Mouse (Mus musculus): ENCODE measurements around the gene Adamts1. TPM values are rescaled to one million over a fixed set of nuclear protein-coding genes. Genes with fewer than 3 reads are reported as not detected.

The Adamts1 gene
- polyA plus RNA-seq (2015; fragmentation: Nextera tagmentation; extraction: Ambion mirVana): 59.1 and 59.7 TPM in 2 replicates

DNA sequence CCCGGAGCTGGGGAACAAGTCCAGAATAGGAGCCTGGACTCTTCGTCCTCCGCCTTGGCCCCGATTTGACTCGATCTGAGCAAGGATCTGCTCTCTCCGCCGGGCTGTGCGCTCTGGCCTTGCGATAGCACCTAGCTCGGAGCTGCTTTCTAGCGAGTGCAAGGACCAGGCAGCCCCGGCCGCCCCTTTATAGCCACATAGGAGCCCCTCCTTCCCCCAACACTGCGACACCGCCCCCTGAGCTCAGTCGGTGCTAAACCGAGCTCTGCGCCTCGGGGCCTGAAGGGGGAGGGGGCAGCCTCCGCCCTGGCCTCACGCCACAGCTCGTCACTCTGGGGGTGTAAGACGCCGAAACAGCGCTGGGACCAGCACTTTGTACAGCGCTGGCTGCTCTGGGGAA, at the start of gene Adamts1:
Gene Adamts1, minus strand, starts transcription at position 160 of the 400 bp plus-strand sequence.
- Histone ChIP-seq H3K9me3 (ENCODE audit: low read length) (no peaks in the 10 kb centered on the region), H3K4me1 (ENCODE audit: insufficient read depth, low read depth, low read length) (peaks cover 3% of the 10 kb centered on the region; the same call in 1 of the 2 replicates), H3K4me2 (replicated peaks; ENCODE audit: low read depth, low read length) (peak within 1 kb of the TSS; percentile 78), H3K27ac (ENCODE audit: low read length) (peak within 1 kb of the TSS; percentile 90), H3K9ac (replicated peaks; ENCODE audit: low read depth) (peak within 1 kb of the TSS; percentile 89), H3K27me3 (replicated peaks; ENCODE audit: insufficient read depth, low read length) (no peaks in the 10 kb centered on the region), H3K4me3 (ENCODE audit: low read depth, low read length) (peak within 1 kb of the TSS; percentile 80), H3K36me3 (ENCODE audit: insufficient read depth, low read length) (peaks cover 6% of the 10 kb centered on the region)
- DNase-seq (ENCODE audit: low spot score) (peak; percentile 96), ATAC-seq (peak; percentile 81)
- TF ChIP-seq EP300 (IDR thresholded peaks at IDR 0.05) (no peak), CTCF (IDR thresholded peaks at IDR 0.05) (peak; percentile 56)
- 0% methylated on average over 25 of the region's 26 CpGs for WGBS

DNA sequence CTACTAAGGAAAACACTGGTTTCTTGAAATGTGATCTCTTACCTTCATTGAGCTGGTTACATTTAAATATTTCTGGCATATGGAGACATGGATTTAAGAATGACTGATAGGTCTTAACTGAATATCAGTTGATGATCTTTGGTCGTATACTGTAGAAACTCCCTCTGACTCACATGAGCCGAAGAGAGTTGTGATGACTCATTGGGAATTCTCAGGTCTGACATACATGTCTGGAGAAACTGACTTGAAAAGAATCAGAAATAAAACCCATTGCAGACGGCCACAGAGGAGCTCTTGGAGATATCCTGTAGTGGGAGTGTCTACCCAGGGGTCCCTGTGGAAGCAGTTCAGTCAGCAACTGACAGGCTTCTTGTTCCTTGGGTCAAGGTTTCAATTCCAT, 24.2 kb upstream of the Adamts1 start:
- Histone ChIP-seq H3K36me3 (ENCODE audit: insufficient read depth, low read length) (no peaks in the 10 kb centered on the region), H3K4me3 (ENCODE audit: low read depth, low read length) (no peak overlapping the region), H3K4me2 (replicated peaks; ENCODE audit: low read depth, low read length) (no peak overlapping the region), H3K9ac (replicated peaks; ENCODE audit: low read depth) (no peak overlapping the region), H3K27me3 (replicated peaks; ENCODE audit: insufficient read depth, low read length) (no peaks in the 10 kb centered on the region), H3K4me1 (ENCODE audit: insufficient read depth, low read depth, low read length) (no peaks in the 10 kb centered on the region), H3K9me3 (ENCODE audit: low read length) (no peaks in the 10 kb centered on the region), H3K27ac (ENCODE audit: low read length) (no peak overlapping the region)
- TF ChIP-seq CTCF (IDR thresholded peaks at IDR 0.05) (no peak), EP300 (IDR thresholded peaks at IDR 0.05) (no peak)
- no peak for DNase-seq (ENCODE audit: low spot score)
- no peak for ATAC-seq
- 79% methylated on average over 3 of the region's 3 CpGs for WGBS

DNA sequence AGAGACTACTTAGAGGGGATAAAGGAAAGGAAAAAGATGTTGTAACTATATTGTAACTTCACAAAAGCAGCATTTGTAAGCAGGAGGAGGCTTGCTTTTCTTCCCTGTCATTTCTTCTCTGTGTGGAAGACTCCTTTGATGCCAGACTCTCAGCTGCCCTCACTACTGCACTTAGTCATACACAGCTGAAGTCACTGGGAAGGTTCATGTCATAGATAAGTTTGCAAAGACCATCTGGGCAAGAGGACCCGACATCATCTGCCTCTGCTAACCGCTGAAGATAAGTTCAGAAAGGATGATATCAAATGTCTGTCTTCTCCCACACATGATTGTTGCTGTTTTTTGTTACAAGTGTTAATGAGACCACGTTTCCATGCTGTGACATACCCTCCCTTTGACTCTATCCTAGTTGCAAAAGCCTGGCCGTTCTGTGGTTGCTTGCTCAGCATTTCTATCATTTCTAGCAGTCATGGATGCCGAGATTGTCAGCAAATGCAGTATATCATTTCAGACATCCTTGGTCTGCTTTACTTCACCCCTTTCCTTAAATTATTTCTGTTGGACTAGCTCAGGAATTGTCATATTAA, 19.5 kb upstream of the Adamts1 start:
- DNase-seq (ENCODE audit: low spot score) (no peak), ATAC-seq (no peak)
- TF ChIP-seq EP300 (IDR thresholded peaks at IDR 0.05) (no peak), CTCF (IDR thresholded peaks at IDR 0.05) (no peak)
- H3K4me2 ChIP-seq (replicated peaks; ENCODE audit: low read depth, low read length): no peak overlapping the region
- no peak overlapping the region for H3K4me3 ChIP-seq (ENCODE audit: low read depth, low read length)
- H3K4me1 ChIP-seq (ENCODE audit: insufficient read depth, low read depth, low read length): no peaks in the 10 kb centered on the region
- H3K36me3 ChIP-seq (ENCODE audit: insufficient read depth, low read length): no peaks in the 10 kb centered on the region
- no peaks in the 10 kb centered on the region for H3K27me3 ChIP-seq (replicated peaks; ENCODE audit: insufficient read depth, low read length)
- no peak overlapping the region for H3K27ac ChIP-seq (ENCODE audit: low read length)
- no peaks in the 10 kb centered on the region for H3K9me3 ChIP-seq (ENCODE audit: low read length)
- WGBS: 67% methylated on average over 5 of the region's 5 CpGs
- no peak overlapping the region for H3K9ac ChIP-seq (replicated peaks; ENCODE audit: low read depth)

DNA sequence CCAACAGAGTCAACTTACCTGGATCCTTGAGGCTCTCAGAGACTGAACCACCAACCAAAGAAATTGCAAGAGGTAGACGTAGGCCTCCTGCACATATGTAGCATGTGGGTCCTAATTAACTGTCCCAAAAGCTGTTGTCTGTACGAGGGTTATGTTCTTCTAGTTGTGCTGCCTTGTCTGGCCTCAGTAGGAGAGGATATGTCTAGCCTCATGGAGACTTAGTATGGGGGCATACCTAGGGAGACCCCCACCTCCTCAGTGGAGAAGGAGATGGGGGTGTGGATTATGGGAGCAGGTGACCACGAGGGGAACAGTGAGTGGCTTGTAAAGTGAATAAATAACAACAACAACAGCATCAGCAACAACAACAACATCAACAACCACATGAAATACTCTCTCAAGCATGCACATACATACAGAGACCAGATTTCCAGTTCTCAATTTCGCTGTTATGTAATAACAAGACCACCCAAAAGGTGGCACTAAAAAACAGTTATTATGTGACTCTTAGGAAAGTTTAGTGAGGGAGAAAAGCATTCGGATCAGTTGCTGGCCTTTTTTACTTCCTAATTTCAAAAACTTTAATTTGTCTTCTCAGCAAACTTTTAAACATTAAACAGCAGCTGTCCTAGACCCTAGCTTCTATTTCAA, 17.0 kb upstream of the Adamts1 start:
- Histone ChIP-seq H3K4me3 (ENCODE audit: low read depth, low read length) (no peak overlapping the region), H3K36me3 (ENCODE audit: insufficient read depth, low read length) (no peaks in the 10 kb centered on the region), H3K9me3 (ENCODE audit: low read length) (no peaks in the 10 kb centered on the region), H3K4me1 (ENCODE audit: insufficient read depth, low read depth, low read length) (no peaks in the 10 kb centered on the region), H3K27me3 (replicated peaks; ENCODE audit: insufficient read depth, low read length) (no peaks in the 10 kb centered on the region), H3K27ac (ENCODE audit: low read length) (no peak overlapping the region), H3K4me2 (replicated peaks; ENCODE audit: low read depth, low read length) (no peak overlapping the region), H3K9ac (replicated peaks; ENCODE audit: low read depth) (no peak overlapping the region)
- ATAC-seq: no peak
- peak; percentile 43 for DNase-seq (ENCODE audit: low spot score)
- TF ChIP-seq CTCF (IDR thresholded peaks at IDR 0.05): peak; percentile 55
- no peak for TF ChIP-seq EP300 (IDR thresholded peaks at IDR 0.05)
- 43% methylated on average over 5 of the region's 5 CpGs for WGBS

DNA sequence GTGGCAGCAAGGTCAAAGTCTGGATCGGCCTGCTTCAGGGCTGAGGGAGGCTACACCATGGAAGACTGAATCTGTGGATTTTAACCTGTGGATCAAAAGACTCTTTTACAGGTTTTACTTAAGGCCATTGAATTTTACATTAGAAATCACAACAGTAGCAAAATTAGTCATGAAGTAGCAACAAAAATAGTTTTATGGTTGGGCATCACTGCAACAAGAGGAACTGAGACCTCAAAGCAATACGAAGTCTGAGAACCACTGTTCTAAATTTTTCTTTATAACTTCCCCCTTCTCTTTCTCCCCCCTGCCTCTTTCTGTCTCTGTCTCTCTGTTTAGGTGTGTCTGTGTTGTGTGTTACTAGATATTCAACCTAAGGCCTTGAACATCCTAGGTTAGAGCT, 11.2 kb upstream of the Adamts1 start:
- no peaks in the 10 kb centered on the region for H3K36me3 ChIP-seq (ENCODE audit: insufficient read depth, low read length)
- no peak overlapping the region for H3K9ac ChIP-seq (replicated peaks; ENCODE audit: low read depth)
- H3K27ac ChIP-seq (ENCODE audit: low read length): no peak overlapping the region
- no peaks in the 10 kb centered on the region for H3K27me3 ChIP-seq (replicated peaks; ENCODE audit: insufficient read depth, low read length)
- no peaks in the 10 kb centered on the region for H3K9me3 ChIP-seq (ENCODE audit: low read length)
- no peak for TF ChIP-seq CTCF (IDR thresholded peaks at IDR 0.05)
- no peak for TF ChIP-seq EP300 (IDR thresholded peaks at IDR 0.05)
- WGBS: 91% methylated on average over 2 of the region's 2 CpGs
- H3K4me2 ChIP-seq (replicated peaks; ENCODE audit: low read depth, low read length): no peak overlapping the region
- no peaks in the 10 kb centered on the region for H3K4me1 ChIP-seq (ENCODE audit: insufficient read depth, low read depth, low read length)
- DNase-seq (ENCODE audit: low spot score) (no peak), ATAC-seq (no peak)
- no peak overlapping the region for H3K4me3 ChIP-seq (ENCODE audit: low read depth, low read length)

DNA sequence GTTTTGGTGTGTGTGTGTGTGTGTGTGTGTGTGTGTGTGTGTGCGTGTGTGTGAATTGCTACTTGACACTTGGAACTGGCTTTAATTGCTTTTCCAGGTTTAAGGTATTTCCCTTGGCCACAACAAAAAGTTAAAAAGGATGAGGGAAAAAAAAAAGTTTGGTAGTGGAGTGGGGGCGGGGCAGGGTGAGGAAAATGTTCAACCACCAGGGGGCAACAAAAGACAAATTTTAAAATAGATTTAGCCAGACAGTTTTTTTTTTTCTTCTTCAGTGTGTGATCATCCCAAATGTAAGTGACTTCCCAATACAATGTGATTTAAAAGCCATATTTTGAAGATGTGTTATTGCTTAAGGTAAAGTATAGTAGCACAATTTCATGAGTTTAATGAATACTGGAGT, 4.7 kb upstream of the Adamts1 start:
- no peak overlapping the region for H3K27ac ChIP-seq (ENCODE audit: low read length)
- 11% methylated on average over 2 of the region's 2 CpGs for WGBS
- no peak for ATAC-seq

More for the DNA sequence above, 4.7 kb upstream of the Adamts1 start:
- H3K36me3 ChIP-seq (ENCODE audit: insufficient read depth, low read length): no peaks in the 10 kb centered on the region
- H3K27me3 ChIP-seq (replicated peaks; ENCODE audit: insufficient read depth, low read length): no peaks in the 10 kb centered on the region
- H3K4me3 ChIP-seq (ENCODE audit: low read depth, low read length): no peak overlapping the region
- no peak overlapping the region for H3K9ac ChIP-seq (replicated peaks; ENCODE audit: low read depth)
- TF ChIP-seq EP300 (IDR thresholded peaks at IDR 0.05): no peak
- TF ChIP-seq CTCF (IDR thresholded peaks at IDR 0.05): peak; percentile 67
- H3K4me2 ChIP-seq (replicated peaks; ENCODE audit: low read depth, low read length): peak overlapping the region; percentile 32
- no peaks in the 10 kb centered on the region for H3K9me3 ChIP-seq (ENCODE audit: low read length)
- peak; percentile 78 for DNase-seq (ENCODE audit: low spot score)
- no peaks in the 10 kb centered on the region for H3K4me1 ChIP-seq (ENCODE audit: insufficient read depth, low read depth, low read length)
